Mouse (Mus musculus) lung, adult 18-20 months (tissue): ENCODE results near the gene Kcnk2.
A peak's percentile ranks its signal among the peaks of the same experiment; 100 is the strongest.

Experiments used
- DNase-seq, 2 experiments: peaks; one replicate each; pipeline ENCODE4 v3.0.0; 2022; ENCODE audit warnings: mixed read lengths in 2 of 2

Gene Kcnk2

DNA sequence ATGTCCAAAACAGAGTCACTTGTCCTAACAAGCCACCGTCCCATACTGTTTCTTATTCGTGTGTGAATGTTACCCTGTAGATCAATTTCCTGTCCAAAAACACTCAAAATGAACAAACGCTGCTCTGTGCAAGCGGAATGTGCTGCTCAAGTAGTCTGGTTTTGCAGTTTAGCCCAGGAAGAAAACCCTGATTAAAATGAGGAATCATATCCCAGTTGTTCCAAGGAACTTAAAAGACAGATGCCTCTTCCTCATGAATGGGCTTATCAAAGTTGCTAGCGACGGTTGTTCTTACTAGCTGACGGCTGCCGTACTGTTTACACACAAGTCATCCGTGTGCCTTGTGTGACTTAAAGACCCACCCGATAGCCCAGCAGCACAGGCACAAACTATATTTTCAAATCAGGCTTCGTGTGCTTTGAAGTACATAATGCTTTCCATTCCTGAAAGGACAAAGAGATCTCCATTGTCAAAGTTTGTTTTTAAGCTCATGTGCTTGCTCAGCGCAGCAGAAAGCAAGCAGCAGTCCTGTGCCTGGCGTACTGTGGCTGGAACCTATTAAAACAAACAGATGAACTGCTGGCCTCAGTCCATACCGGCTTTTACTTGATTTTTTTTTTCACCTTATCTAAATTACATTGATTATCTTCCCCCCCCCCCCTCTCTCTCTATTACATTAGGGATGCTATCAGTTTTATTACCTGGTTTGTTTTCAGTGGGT is at the start of gene Kcnk2:
Kcnk2 (minus strand) TSS at position 51 of the 721 bp plus-strand sequence.
- DNase-seq: no peak

DNA sequence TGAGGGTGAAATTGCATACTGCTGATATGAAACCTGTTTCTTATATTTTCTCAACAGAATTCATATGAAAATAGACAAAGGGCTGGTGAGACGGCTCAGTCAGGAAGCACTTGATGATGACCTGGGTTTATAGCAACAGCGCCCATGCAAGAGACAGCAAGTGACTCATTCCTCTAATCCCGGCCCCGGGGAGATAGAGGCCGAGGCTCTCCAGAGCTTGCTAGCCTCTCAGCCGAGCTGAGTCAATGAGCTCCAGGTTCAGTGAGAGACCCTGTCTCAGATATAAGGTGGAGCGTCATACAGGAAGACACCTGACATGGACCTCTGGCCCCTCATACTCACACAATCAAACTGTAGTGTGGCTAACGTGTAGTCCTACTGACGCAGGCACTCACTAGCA is 38.7 kb upstream of the Kcnk2 start:
- no peak for DNase-seq

DNA sequence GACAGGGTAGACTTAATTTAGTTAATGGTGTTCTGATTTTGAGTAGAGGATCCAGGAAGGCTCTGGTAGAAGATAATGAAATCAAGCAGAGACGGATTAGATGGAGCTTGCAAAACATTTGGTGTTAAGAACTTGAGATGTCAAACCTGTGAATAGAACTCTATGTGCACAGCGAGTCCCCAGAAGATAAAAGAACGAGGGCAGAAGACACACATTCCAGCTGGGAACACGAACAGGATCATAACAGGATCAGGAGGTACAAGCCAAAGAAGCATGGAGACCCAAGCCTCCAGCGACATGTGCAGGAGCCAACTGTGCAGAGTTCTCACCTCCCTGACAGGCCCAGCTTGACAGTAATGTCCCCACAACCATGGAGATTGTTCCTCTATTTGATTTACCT is 35.1 kb upstream of the Kcnk2 start:
- no peak for DNase-seq

DNA sequence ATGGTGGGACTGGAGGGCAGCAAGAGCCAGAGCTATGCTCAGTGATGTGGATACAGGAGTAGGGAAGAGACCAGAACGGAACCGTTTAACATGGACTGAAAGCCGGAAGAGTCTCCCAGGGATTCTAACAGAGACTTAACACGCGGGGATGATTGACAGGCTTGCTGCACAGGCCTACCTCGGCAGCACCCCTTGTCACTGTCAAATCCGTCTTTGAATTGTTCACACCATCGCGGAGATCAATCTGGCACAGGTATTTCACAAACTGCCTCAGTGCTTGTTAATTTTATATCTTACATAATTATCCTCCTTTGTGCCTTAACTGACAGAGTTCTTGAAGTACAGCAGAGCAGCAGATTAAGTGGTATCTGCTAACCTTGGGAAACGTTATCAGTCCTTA is 33.4 kb upstream of the Kcnk2 start:
- no peak for DNase-seq

DNA sequence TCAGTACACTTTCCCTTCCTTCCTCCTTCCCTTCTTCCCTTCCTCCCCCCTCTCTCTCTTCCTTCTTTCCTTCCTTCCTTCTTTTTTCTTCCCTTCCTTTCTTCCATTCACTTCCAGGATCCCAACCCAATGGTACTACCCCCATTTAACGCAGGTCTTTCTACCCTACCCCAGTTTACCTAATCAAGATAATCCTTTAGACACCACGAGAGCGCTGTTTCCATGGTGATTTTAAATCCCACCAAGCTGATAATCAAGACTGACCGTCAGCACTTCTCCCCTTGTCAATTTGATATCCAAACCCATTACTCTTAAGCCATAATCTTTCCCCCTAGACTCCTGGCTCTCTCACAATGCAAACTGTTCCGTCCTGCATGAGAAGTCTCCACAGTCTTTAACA is 29.4 kb upstream of the Kcnk2 start:
- DNase-seq: no peak

DNA sequence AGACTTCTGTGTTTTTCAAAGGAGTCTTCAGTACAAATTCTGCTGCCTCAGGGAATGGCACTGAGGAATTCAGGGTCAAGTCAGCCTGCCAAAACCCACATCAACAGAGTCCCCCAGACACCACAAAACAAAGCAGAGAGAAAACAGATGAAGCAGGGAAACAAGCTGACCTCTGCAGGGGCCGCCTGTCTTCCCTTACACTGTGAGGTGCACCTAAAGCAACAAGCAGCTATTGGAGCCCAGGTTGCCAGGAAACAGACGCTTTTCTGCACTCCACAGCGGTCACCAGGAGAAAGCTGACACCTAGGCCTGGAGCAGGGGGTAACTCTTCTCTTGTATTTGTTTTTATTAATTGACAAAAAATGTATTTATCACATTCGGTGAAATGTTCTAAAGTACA is 28.5 kb upstream of the Kcnk2 start:
- peak in 1 of 2 experiments; percentile 25 for DNase-seq

DNA sequence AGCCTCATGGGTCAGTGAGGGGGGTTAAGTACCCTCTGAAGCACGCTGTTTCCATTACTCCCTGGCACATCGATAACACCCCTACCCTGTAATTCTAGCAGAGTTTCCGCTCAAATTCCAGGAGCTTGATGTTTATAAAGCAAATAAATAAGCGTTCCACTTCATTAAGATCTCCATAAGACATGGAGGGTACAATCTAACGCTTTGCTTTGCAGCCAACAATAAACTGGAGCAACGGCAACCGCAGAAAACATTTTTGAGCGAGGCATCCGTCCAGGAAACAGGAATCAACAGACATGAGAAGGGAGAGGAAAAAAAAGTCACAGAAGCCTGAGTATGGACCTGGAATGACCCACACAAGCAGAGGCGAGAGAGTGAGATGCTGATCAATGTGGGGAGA is 27.5 kb upstream of the Kcnk2 start:
- no peak for DNase-seq

DNA sequence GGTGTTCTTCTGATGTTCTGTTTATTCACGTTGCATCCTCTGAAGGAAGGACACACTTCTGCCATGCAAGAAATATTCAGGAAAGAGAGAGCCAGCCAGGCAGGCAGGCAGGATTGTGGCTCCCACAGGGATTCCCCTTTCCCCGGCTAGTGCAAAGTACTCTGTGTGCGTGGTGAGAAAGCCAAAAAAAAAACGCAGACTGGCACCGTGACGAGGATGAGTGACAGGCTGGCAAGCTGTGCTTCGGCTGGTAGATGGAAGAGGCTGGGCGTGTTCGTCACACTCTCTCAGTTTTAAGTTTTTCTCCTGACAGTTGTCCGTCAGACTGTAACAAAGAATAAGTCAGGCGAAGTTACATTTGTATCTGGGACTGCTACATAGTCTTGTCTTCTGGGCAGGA is 24.2 kb upstream of the Kcnk2 start:
- DNase-seq: no peak

DNA sequence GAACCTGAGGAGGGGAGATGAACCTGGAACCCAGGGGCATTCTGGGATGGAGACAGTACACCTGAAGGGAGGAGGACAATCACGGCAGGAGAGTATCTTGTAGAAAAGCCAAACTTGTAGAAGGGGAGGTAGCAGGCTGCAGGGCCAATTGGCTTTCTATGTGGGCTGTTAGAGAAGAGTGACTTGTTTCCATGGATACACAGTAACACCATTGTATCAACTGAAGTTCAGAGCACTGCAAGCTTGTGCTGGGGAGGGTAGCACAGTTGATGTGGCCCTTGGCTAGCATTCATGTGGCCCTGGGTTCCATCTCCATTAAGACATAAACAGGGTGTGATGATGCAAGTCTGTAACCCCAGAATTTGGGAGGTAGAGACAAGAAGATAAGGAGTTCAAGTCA is 17.8 kb upstream of the Kcnk2 start:
- DNase-seq: no peak

DNA sequence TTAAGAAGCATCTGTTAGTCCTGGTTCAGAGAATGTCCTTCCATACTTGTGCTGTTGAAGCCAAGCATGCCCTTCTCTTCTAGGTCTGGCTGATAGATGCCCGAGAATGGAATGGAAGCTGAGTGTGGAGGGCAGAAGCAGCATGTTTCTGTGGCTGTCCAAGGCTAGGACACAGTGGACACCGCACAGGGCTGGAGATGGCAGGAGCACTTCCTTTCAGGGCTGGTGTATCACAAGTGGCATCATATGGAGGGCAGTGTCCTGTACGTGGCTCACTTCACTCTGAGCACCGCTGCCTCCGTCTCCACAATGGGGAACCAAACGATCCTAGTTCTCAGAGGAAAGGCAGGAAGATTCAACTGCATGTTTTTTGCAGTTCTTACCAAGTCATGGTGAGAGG is 7.8 kb upstream of the Kcnk2 start:
- DNase-seq: no peak

DNA sequence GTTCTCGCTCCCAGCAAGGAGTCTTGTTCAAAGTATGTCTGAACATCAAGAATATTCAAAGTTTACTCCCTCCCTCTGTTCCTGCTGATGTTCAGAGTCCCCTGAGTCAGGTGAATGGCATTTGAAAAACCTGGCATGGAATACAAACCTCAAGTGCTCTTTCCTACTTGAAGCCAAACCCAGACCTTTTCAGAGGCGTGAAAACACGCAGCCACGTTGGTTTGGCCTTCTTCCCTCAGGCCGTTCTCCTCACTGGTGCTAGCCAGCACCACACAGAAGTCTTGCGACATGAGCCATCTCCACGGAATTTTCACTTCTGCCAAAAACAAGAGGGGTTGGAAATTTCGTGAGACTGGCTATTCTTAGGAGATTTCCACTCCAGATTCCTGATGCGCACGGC is 3.1 kb upstream of the Kcnk2 start:
- peak; percentile 84 to 90 for DNase-seq

DNA sequence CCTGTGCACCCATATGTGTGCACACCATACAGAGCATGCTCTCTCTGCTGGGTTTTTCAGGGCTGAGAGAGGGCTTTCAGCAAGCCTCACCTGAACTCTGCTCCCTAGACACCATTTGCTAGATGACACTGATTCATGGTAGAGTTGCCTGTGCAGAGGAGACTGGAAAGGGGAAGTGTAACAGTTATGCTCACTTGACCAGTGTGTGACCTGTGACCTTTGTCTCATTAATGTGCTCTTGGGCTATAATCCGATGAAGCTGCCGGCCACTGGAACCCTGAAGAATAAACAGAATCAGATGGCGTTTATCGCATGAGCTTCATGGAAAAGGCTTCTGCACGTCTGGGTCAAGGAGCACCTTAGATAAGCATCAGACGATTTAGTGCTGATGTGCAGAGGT is 1.5 kb upstream of the Kcnk2 start:
- DNase-seq: no peak

DNA sequence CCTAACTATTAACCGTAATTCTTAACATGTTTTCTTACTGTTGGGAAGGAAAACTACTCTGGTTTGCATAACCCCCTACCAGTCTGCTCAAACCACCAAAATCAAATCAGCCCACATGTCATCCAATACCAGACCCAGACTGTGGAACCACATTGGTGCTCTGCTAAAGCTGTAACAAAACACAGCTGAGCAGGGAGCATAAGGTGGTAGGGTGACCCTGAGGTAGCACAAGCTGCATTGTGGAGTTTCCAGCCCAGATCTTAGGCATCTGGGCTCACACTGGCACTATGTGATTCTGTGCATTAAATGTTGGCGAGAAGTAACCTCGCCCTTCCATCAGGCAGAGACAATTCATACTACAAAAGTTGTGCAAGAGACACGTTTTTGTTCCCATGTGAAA is 1.1 kb upstream of the Kcnk2 start:
- no peak for DNase-seq

DNA sequence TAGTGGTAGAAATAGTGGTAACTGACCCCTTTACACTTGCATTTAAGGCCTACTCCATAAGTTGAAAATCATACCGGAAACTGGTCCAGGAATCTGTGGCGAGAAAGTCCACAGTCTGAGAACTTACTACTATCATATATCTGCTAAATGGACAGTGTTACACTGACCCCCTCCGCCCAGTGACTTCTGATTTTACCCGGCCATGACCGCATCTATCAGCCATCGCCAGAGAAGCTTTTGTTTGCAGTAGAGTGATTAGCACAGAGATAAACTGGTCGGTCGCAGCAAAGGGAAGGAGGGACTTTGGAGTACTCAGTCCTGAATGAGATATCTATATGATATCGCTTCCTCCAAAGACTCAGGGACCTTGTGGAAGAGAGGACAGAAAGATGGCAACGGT is 15.2 kb downstream of the Kcnk2 start:
- no peak for DNase-seq

DNA sequence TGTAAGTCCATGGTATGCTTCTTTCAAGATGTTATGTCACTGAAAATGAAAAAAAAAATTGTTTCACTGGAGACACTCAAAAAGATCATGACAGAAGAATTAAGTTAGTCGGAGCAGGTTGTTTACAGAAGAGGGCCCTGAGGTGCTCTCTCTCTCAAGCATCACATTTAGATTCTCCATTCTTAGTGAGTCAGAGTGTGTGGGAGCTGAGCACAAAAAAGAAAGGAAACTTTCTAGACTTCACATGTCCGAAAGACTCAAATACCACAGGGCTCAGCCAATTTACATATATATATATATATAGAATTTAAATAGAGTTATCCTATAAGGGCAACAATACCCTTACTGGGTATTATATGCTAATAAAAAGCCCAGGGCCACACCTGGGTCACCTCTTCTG is 15.9 kb downstream of the Kcnk2 start:
- no peak for DNase-seq

DNA sequence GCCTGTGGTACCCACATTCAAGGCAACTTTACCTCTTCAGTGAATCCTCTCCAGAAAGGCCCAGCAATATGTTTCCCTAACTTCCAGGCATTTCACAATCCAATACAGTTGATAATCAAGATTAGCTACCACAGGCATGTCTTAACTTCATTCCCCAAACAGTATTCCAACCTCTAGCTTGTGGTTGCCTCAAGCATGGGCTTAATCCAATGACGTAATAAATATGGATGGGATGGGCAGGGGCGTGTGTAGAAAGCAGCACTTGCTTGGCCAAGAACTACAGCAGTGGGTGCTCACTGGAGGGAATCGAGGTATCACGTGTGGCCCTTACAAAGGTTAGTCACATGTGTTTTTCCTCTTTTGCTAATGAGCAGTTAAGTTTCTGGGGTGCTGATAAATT is 34.4 kb downstream of the Kcnk2 start:
- DNase-seq: no peak

DNA sequence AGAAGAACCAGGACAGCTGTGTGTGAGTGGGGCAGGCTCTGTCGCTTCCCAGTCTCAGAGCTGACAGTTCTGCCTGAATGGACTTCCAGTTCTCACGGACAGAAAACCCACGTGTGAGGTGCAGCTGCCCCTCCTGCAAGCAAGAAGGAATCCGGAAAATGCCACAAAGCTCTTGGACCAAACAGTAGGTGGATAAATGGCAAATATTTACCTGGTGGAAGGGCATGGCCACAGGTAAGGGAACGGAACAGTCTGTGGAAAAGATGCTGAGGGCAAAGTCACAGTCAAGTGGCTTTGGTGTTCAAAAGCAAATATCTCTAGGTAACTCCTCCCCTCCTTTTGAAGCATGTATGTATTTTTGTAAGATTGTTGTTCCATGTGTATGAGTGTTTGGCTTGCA is 37.9 kb downstream of the Kcnk2 start:
- peak; percentile 66 to 78 for DNase-seq

DNA sequence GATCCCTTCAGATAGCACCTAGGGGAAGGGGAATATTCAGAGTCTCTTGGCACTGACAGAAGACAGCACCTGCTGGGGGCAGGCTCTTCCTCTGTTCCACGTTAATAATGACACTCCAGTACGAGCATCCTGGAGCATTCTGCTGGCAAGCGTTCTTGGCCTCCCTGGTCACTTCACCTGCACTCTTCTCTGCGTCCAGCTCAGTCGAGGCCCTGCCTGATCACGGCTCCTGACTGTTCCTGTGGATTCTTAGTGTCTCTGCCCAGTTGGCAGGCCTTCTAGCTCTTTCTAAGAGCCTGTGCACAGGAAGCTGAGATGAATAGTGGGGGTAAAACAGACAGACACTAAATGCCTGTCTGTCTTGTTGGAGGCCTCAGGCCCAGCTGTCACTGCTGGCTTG is 39.5 kb downstream of the Kcnk2 start:
- DNase-seq: no peak

DNA sequence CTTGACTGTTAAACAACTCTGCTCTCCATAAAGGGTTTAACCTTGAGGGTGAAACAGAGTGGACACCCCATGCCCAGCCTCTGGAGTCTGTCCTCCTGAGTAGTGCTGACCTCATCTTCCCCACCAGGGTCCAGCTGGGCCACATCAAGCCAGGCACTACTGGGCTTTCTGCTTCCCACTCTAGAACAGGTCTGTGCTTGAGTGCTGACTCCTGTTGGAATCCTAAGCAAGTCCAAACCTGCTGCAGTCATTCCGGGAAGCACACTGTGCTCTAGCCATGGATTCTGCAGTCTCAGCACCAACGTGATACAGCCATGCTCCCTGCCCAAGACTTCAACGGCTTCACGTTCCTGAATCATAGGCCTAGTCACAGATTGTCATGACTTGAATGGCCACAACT is 42.4 kb downstream of the Kcnk2 start:
- DNase-seq: no peak

DNA sequence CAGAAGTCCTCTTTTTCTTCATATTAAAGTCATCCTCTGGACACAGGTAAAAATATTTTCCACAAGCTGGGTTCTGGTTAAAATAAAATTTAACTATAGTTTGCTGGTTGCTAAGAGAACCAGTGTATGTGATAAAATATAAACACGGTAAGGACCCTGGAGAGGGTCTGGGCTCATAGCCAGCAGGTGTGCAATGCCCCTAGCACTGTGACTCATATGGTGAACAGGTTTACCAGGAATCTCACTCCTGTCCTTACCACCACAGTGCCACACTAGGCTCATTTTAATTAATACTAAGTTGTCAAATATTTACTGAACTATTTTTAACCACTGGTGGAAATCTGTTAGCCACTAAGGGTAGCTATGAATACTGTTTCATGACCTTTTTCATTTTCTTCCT is 48.2 kb downstream of the Kcnk2 start:
- DNase-seq: peak; percentile 84 to 88

DNA sequence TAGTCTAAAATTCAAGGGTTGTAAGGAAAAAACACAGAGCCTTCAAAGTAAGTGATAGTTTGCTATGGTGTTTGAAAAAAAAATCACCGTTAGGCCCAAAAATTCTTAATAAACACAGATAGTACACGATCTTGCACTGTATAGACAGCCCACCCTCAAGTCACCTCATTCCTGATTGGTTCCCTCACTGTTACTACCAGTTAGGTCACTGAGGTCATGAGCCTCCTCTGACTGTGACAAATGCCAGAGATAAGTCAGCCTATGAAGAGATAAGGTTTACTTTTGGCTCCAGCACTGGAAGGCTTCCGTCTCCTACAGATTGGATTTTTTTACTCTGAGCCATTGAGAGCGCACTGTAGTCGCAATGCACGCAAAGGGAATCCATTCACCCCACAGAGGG is 50.3 kb downstream of the Kcnk2 start:
- DNase-seq: no peak

DNA sequence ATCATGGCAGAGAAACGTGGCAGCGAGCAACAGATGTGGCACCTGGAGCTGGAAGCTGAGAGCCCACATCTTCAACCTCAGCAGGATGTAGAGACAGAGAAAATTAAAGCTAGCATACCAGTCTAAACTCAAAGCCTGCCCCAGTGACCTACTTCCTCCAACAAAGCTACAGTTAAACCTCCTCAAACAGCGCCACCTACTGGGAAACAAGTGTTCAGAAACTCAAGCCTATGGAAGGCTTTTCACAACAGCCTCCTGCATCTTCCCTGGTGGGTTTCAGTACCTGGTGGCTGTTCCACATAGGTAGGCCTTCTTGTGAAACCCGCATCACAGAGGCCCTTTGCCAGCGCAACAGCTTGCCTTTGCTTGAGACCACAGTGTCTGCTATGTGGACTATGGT is 52.9 kb downstream of the Kcnk2 start:
- DNase-seq: no peak

DNA sequence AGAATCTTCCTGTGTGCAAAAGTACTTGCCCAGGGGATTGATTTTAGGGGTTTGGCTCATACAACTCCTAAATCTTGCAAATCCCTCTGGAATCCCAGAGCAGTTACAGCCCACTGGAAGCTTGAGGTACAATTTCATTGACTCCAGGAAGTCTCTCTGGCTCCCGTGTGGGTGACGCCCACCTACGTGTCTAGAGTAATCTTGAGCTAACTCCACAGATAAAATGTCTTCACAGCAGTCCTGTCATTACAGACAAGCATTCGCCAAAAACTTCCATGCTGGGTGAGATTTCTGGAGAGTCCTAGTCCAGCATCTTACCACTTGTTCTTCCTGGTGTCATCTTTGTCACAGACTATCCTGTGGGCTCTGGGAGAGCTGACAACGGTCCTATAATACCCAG is 56.9 kb downstream of the Kcnk2 start:
- DNase-seq: no peak

DNA sequence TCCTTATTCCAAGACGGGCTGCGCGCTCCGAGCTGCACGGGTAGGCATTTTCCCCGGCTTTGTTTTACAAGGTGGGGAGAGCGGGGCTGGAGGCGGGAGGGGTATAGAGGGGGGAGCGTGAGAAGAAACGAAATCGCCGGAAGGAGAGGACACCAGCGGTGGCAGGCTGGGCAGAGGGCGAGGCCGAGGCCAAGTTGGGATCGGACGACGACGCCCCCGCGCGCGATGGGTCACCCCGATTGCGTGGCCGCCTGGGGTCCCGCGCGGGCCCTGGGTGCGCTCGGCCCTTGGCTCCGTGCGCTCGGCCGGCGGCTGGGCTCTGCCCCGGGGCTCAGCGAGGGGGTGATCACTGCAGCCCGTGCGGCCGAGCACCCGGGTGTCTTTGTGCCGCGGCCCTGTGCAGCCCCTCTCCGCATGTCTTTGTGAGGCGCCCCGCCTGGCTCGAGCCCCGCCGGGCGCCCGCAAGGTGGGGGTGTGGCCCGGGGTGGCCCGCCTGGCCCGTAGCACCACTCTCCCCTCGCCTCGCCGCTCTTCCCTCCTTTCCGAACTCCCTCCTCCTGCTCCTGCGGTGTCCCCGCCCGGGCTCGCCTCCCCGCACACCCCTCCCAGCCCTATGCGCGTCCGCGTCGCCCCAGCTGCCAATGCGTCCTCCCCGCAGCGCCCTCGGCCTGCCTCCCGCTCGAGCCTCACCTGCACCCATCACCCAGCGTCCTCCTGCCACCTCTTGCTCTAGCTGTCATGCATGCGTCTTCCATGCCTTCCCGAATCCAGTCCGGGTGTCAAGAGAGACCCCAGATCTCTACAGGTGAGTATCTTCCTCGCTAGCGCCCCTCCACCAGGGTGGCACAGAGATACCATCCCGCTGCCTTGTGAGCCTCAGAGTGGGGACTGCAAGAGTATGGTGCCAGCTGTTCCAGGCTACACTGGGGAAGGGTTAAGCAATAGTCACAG is 58.5 kb downstream of the Kcnk2 start:
- peak; percentile 45 to 54 for DNase-seq
